Mouse (Mus musculus): ENCODE measurements around the gene Ccr6. TPM values are rescaled to one million over a fixed set of nuclear protein-coding genes. Genes with fewer than 3 reads are reported as not detected.
"Not testable (repeated sequence)": the region's sequence is repeated elsewhere in the genome, so short reads cannot be mapped to it uniquely, and the experiment has no call there.

The Ccr6 gene
- polyA plus RNA-seq, 1 experiment from 2014 or later, result 0.56 TPM

DNA sequence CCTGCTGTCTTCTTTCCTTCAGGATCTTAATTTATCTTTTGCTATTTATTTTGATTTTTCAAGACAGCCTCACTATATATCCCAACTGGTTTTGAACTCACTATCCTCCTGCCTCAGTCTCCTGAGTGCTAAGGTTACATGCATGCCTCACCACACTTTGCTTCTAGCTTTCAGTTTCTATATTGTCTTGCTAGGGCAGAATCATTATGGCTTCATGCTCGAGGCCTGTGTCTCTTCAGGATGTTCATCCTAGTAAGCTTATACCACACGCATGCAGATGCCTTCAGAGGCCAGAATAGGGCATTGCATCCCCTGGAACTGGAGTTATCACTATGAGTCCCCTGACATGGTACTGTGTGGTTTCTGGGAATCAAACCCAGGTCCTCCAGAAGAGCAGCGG lies 19.1 kb downstream of the Ccr6 start:
- Histone ChIP-seq H3K9me3 (ENCODE audit: low read length) (no peaks in the 10 kb centered on the region), H3K9ac (replicated peaks; ENCODE audit: low read depth) (no peak overlapping the region), H3K36me3 (ENCODE audit: insufficient read depth, low read length) (no peaks in the 10 kb centered on the region), H3K27ac (ENCODE audit: low read length) (no peak overlapping the region), H3K4me3 (ENCODE audit: low read depth, low read length) (no peak overlapping the region), H3K27me3 (replicated peaks; ENCODE audit: insufficient read depth, low read length) (no peaks in the 10 kb centered on the region), H3K4me2 (replicated peaks; ENCODE audit: low read depth, low read length) (no peak overlapping the region), H3K4me1 (ENCODE audit: insufficient read depth, low read depth, low read length) (no peaks in the 10 kb centered on the region)
- TF ChIP-seq CTCF (IDR thresholded peaks at IDR 0.05) (no peak), EP300 (IDR thresholded peaks at IDR 0.05) (no peak)
- WGBS, result 63% methylated on average over 3 of the region's 3 CpGs
- ATAC-seq, result no peak
- DNase-seq (ENCODE audit: low spot score), result no peak

DNA sequence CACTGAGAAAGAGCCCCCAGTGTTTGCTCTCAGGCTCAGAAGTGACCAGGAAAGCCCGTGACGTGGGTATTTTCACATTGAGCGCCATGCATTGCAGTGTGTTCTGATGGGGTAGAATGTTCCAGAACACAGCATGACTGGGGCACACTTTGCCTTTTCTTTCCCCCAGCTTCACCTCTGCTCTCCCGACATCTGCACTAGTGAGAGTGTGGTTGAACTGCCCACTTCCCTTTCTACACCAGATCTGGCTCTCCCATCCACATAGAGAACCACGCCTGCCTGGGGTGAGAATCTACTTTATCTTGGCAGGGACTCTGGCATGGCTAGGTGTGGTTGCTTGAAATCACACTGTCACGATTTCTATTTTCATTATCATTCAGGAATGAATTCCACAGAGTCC lies 19.7 kb downstream of the Ccr6 start:
- Histone ChIP-seq H3K9ac (replicated peaks; ENCODE audit: low read depth) (no peak overlapping the region), H3K27me3 (replicated peaks; ENCODE audit: insufficient read depth, low read length) (no peaks in the 10 kb centered on the region), H3K4me2 (replicated peaks; ENCODE audit: low read depth, low read length) (no peak overlapping the region), H3K27ac (ENCODE audit: low read length) (no peak overlapping the region), H3K36me3 (ENCODE audit: insufficient read depth, low read length) (no peaks in the 10 kb centered on the region), H3K4me1 (ENCODE audit: insufficient read depth, low read depth, low read length) (no peaks in the 10 kb centered on the region), H3K4me3 (ENCODE audit: low read depth, low read length) (no peak overlapping the region), H3K9me3 (ENCODE audit: low read length) (no peaks in the 10 kb centered on the region)
- no peak for DNase-seq (ENCODE audit: low spot score)
- WGBS, result 63% methylated on average over 6 of the region's 6 CpGs
- TF ChIP-seq CTCF (IDR thresholded peaks at IDR 0.05) (no peak), EP300 (IDR thresholded peaks at IDR 0.05) (no peak)
- no peak for ATAC-seq

DNA sequence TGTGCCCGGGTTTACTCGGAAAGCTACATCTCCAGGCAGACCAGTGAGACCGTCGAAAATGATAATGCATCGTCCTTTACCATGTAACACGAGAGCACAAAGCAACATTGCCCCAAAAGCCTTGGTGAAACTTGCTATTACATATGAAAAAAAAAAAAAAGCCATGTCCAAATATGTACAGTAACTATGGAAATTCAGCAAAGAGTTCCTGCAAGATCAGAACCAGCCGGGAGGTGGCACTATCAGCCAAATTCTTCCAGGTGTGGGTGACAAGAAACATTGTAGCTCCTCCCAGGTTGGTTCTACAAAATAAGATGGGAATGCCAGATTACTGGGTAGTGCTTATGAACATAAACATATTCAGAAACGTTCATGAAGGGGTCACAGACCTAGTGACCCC lies 21.1 kb downstream of the Ccr6 start:
- ATAC-seq (no peak), DNase-seq (ENCODE audit: low spot score) (peak; percentile 29)
- no peaks in the 10 kb centered on the region for H3K36me3 ChIP-seq (ENCODE audit: insufficient read depth, low read length)
- no peaks in the 10 kb centered on the region for H3K9me3 ChIP-seq (ENCODE audit: low read length)
- WGBS, result 65% methylated on average over 8 of the region's 8 CpGs
- H3K27ac ChIP-seq (ENCODE audit: low read length), result no peak overlapping the region
- no peak overlapping the region for H3K4me2 ChIP-seq (replicated peaks; ENCODE audit: low read depth, low read length)
- no peak for TF ChIP-seq EP300 (IDR thresholded peaks at IDR 0.05)
- peak; percentile 48 for TF ChIP-seq CTCF (IDR thresholded peaks at IDR 0.05)
- no peaks in the 10 kb centered on the region for H3K27me3 ChIP-seq (replicated peaks; ENCODE audit: insufficient read depth, low read length)
- no peak overlapping the region for H3K4me3 ChIP-seq (ENCODE audit: low read depth, low read length)
- H3K9ac ChIP-seq (replicated peaks; ENCODE audit: low read depth), result no peak overlapping the region
- no peaks in the 10 kb centered on the region for H3K4me1 ChIP-seq (ENCODE audit: insufficient read depth, low read depth, low read length)

DNA sequence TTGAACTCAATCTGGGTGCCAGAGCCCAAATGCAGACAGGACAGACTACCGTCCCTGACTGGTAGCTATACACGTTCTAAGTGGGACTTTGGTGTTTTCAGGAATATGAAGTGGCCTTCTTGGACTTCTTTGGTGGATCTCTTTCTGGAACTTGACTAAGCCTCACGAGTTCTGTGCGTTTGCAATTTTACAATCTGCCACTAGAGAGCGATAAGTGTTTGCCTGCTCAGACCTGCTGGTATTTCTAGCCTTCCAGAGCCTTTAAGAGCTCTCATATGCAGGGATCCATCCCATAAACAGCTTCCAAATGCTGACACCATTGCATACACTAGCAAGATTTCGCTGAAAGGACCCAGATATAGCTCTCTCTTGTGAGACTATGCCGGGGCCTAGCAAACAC lies 28.8 kb downstream of the Ccr6 start:
- H3K4me2 ChIP-seq (replicated peaks; ENCODE audit: low read depth, low read length); H3K27ac ChIP-seq (ENCODE audit: low read length); H3K27me3 ChIP-seq (replicated peaks; ENCODE audit: insufficient read depth, low read length); H3K9me3 ChIP-seq (ENCODE audit: low read length); H3K4me3 ChIP-seq (ENCODE audit: low read depth, low read length); H3K4me1 ChIP-seq (ENCODE audit: insufficient read depth, low read depth, low read length); H3K9ac ChIP-seq (replicated peaks; ENCODE audit: low read depth); H3K36me3 ChIP-seq (ENCODE audit: insufficient read depth, low read length): not testable (repeated sequence)
- WGBS, result 13% methylated on average over 6 of the region's 7 CpGs
- TF ChIP-seq CTCF (IDR thresholded peaks at IDR 0.05), result peak; percentile 89
- peak; percentile 85 for DNase-seq (ENCODE audit: low spot score)
- peak; percentile 54; the same call in 1 of the 2 replicates for ATAC-seq

DNA sequence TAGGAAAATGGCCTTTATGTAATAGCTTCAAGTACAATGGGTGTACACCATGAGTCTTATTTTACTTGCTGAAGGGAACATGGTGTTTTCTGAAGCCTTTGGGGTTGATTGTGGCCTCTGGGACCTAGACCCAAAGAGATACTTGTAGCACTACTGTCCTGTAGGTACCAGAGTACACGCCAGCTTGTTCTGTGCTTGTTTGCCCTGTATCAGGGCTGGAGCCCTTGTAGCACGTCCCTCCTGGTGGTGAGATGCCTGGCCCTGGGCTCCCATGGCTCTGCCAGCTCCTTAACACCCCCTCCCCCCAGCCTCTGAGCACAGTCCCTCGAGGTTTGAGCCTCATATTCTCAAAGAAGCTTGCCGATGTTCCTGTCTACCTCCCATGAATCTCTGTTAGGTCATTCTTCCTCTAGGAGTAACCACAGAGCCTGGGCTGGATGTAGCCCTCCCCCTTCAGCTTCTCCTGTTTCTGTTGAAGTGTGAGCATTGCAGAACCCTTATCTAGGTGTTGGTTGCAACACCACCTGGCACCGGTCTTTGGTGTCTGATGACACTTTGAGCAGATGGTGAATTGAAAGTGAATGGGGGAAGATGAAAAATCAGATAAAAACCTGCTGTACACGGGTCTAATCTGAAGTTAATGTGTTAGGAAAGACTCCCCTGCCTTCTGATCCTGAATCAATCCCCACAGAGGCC lies 36.4 kb downstream of the Ccr6 start:
- no peak overlapping the region for H3K4me3 ChIP-seq (ENCODE audit: low read depth, low read length)
- H3K9ac ChIP-seq (replicated peaks; ENCODE audit: low read depth), result no peak overlapping the region
- peak; percentile 89 for ATAC-seq
- 30% methylated on average over 6 of the region's 6 CpGs for WGBS
- H3K9me3 ChIP-seq (ENCODE audit: low read length), result no peaks in the 10 kb centered on the region
- TF ChIP-seq CTCF (IDR thresholded peaks at IDR 0.05) (no peak), EP300 (IDR thresholded peaks at IDR 0.05) (no peak)
- H3K4me2 ChIP-seq (replicated peaks; ENCODE audit: low read depth, low read length), result no peak overlapping the region
- peak; percentile 70 for DNase-seq (ENCODE audit: low spot score)
- H3K27me3 ChIP-seq (replicated peaks; ENCODE audit: insufficient read depth, low read length), result no peaks in the 10 kb centered on the region
- no peak overlapping the region for H3K27ac ChIP-seq (ENCODE audit: low read length)
- H3K4me1 ChIP-seq (ENCODE audit: insufficient read depth, low read depth, low read length), result peaks cover 3% of the 10 kb centered on the region; the same call in 1 of the 2 replicates
- H3K36me3 ChIP-seq (ENCODE audit: insufficient read depth, low read length), result no peaks in the 10 kb centered on the region

DNA sequence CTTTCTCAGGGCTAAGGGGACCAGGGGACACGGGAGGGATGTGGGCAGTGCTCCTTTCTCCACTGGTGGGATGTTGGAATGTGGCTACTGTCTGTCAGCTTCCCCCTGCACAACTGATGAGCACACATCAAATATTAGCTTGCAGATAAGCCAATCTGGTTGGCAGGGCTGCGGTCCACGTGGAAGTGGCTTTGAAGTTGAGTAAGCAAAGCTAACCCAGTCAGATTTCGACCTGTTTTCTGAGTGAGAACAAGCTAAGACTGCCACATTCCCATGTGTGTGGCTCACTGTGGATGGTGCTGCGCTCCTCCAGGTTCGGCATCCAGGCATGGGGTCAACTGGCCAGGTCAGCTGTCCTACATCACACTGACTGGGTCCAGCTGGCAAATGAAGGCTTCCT lies 37.1 kb downstream of the Ccr6 start:
- 30% methylated on average over 6 of the region's 6 CpGs for WGBS
- DNase-seq (ENCODE audit: low spot score), result no peak

More for the DNA sequence above, 37.1 kb downstream of the Ccr6 start:
- TF ChIP-seq EP300 (IDR thresholded peaks at IDR 0.05) (no peak), CTCF (IDR thresholded peaks at IDR 0.05) (no peak)
- Histone ChIP-seq H3K4me1 (ENCODE audit: insufficient read depth, low read depth, low read length) (peaks cover 3% of the 10 kb centered on the region; the same call in 1 of the 2 replicates), H3K27ac (ENCODE audit: low read length) (no peak overlapping the region), H3K4me3 (ENCODE audit: low read depth, low read length) (no peak overlapping the region), H3K9me3 (ENCODE audit: low read length) (no peaks in the 10 kb centered on the region), H3K9ac (replicated peaks; ENCODE audit: low read depth) (no peak overlapping the region), H3K36me3 (ENCODE audit: insufficient read depth, low read length) (no peaks in the 10 kb centered on the region), H3K4me2 (replicated peaks; ENCODE audit: low read depth, low read length) (no peak overlapping the region), H3K27me3 (replicated peaks; ENCODE audit: insufficient read depth, low read length) (no peaks in the 10 kb centered on the region)
- peak; percentile 12; the same call in 1 of the 2 replicates for ATAC-seq

Data from lung, postnatal 0 days (tissue).